Mouse (Mus musculus) T-helper 1 cell (primary cell): ENCODE measurements around the gene Rapgef4.
"Not testable (repeated sequence)": the region's sequence is repeated elsewhere in the genome, so short reads cannot be mapped to it uniquely, and the experiment has no call there.

ENCODE experiments used
- in situ Hi-C: fragments of 300-600 bp; cut with MboI, MseI; formaldehyde crosslinking; loops from one replicate; pipeline ENCODE4 v1.15.1; 2025; ENCODE audit warnings: high pct_unique_total_duplicates

Gene Rapgef4

DNA sequence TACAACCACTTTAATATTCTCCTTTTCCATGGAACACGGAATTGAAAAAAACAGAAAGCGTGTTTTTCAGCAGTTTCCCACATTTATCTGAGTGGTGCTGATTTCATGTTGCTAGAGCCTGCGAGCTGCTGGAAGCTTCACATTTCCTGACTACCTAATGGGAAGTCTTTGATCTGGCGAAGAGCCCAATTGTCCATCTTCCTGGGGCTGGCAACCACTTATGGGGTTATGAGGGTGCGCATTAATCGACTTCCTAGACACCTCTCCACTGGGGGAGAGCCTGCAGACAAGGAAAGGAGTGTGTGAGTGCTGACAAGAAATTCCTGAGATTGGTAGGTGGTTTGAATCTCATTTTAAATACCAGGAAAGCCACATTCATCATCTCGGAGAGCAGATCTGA is 135.1 kb downstream of the Rapgef4 start:
- in situ Hi-C loops, result no loop called here

- in situ Hi-C loops, result no loop called here
Observed at GRCm38 (mm10) chr2:72116698-72117097, 135.7 kb downstream of the Rapgef4 start.

- in situ Hi-C loops, result no loop called here
Observed at GRCm38 (mm10) chr2:72117138-72118011, 136.3 kb downstream of the Rapgef4 start.

DNA sequence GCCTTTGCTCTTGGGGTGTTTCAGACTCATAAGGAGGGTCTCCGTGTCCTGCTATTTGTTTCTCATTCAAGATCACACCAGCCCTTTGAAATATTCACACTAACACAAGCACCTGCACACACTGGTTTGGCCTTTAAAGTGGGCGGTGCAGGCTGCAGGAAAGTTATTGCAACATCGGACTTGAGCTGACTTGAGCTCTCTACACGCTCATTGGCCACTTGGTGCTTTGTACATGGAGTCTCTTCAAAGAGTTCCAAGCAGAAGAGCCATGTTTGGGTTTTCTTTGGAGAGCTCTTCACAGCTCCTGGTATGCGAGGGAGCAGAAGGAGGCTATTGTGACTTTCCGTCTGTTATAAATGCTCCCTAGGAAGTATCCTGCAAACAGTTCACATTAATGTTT is 139.2 kb downstream of the Rapgef4 start:
- in situ Hi-C loops, result no loop called here

- in situ Hi-C loops, result no loop called here
Observed at GRCm38 (mm10) chr2:72122410-72123223, 141.6 kb downstream of the Rapgef4 start.

GRCm38 (mm10) chr2:72123851-72124250 is 142.8 kb downstream of the Rapgef4 start:
- in situ Hi-C loops, result no loop called here

DNA sequence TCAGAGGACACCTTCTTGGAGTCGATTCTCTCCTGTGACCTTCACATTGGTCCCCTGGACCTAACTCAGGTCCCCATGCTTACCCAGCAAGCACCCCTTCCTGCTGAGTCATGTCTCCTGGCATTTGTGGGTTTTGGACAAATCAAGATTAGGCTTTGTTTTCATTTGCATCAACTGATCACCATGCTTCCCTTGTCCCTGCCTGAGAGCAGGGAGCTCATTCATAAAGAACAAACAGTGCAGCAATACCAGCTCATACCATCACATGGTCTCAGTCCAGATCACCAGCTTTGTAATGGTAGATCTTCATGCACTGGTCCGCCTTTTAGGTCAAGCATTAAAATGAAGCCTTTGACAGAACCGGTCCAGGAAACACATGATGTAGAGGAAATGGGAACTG is 144.7 kb downstream of the Rapgef4 start:
- in situ Hi-C loops, result no loop called here

DNA sequence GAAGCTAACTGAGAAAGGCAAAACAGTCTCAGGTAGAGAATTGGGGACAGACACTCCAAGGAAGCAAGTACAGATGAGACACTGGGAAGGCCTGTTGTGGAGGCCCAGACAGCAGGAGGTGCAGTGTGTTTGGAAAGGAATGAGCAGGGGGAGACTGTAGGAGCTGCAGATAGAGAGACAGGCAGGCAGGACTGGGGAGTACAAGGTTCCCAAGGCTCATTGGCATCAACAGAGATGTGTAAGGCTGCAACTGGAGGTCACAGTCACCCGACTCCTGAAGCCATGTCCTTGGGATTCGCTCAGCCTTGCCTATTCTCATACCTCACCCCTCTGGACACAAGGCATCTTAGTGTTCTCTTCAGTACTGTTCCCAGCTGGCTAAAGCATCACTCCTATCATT is 145.4 kb downstream of the Rapgef4 start:
- in situ Hi-C loops, result no loop called here

DNA sequence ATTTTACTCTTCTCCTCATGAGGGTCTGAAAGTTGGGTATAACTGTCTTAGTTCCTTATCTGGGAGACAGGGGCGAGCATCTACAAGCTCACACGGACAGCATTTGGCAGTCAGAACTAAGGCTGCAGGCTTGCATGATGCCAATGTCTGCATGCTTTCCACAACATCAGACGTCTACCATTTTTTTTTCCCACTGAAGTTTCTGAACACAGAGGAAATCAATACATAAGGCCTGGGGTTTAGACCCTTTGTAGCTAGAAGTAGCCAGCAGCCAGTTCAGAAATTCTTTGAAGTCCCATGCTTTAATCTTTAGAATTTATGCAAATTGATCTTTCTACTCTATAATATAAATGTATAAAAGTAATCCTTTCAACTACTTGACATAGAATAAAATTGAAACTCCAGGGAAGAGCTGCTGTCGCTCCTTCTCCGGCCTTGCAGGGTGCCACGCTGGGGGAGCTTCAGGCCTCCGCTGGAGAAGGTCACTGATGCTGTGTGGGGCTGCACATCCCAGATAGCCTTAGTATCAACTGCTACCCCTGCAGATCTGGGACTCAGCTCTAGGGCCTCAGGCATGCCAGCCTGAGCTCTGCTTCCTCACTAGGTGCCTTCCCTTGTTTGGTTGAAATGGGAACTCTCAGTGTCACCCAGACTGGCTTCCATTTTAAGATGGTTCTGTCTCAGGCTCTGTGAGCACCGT is 148.7 kb downstream of the Rapgef4 start:
- in situ Hi-C loops, result no loop called here

DNA sequence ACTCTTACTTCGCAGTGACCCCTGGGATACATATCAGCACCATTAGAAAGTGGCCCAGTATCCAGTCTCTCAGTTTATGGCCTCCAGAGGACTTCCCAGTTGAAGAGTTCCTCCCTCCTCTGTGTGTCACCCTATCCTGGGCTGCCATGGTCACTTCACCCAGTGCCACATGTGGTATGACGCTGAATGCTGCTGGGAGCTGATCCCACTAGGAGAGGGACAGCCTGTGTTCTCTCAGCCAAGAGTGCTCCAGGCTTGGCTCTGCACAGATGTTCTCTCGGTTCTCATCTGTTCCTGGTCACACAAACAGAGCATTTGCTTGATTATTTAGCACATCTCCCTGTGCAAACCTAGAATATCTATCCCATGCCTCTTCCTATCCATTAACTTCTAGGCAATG is 151.2 kb downstream of the Rapgef4 start:
- in situ Hi-C loops, result no loop called here

GRCm38 (mm10) chr2:72136045-72136444 is 155.0 kb downstream of the Rapgef4 start:
- in situ Hi-C loops, result no loop called here

DNA sequence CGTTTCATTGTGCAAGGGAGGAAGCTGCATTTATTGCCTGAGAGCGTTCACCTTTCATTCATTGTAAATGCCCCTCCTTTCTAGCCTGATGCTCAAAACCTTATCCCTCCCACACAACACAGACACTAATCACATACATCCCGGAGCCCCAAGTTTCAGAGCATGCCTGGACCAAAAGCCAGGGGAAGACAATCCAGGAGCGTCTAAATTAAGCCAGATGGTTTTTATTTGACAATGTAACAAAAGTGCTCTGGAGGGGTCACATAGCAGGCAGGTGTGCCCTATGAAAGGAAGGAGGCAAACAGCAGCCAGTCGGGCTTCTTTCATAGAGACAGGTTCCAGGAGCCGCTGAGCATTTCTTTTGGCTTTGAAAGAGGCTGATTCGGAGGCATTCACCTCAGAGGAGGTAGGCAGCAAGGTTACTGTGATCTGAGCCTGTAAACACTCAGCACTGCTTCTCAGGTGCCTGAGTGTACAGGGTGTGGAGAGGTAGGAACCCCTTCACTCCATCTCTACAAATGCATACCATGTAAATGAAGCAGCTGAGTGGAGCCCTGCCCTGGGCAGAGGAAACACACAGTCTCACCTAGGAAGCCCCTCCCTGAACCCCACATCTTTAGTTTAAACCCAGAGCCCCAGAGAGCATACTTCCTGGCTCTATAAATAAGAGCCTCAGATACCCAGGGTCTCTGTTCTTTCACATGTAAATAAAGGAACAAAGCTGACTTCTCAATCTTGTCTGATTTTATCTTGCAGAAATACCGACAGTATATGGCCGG is 155.6 kb downstream of the Rapgef4 start:
- in situ Hi-C loops, result no loop called here

DNA sequence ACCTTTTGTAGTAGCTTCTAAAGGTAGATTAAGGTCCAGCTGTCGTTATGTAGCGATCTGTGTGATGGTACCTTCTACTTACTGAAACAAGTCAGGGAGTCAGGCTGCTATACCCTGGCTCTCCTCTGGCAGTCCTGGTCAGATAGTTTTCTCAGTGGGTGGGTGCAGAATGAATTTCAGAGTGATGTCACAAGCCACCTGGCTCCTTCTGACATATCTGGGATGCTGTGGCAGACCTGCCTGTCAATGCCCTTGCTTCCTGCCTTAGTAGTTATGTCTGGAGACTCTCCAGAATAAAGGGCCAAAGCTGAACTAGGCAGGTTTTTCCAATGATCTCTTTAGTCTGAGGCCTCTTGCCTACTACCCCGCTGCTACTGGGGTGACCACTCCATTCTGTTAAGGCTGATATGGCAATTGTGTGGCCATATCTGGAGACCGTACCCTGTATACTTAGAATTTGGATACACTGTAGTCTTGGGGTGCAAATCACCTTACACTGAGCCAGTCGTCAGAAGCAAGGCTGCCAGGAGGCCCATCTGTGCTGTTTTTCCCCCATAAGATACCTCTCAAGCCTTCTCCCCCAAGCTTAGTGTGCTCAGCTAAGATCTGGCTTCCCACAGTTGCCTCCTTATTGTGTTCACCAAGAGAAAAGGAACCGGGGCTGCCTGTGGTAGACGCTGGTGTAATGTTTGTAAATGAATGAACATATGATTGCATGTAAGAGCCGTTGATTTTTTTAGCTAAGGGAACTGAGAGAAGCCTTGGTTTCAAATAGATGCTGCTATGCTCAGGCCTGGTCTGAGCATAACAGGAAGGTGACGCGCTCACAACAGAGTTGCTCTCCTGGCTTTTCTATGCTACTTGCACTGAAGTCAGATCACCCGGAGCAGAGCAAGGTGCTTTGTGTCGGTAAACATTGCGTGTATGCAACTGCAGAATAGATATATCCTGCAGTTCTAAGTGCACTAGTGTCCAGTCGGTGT is 159.1 kb downstream of the Rapgef4 start:
- in situ Hi-C loops, result no loop called here

DNA sequence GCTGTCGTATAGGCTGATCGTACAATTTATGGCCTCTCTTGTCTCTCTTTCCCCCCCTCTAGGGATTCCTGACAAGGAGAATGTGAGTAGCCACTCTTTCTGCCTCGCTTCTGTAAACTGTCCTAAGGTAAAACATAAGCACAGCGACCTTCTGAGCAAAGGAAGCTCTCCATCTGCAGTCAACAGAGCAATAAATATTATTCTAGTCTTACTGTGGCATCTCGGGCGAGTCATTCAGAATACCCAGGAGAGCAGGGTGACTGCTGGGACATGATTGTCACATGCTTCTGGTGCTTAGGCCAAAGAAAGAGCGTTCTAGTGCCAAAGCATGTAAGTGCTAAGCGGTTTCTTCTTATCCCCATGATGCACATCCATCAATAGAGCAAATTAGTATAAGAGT is 160.1 kb downstream of the Rapgef4 start:
- in situ Hi-C loops, result no loop called here

- in situ Hi-C loops, result not testable (repeated sequence)
Observed at GRCm38 (mm10) chr2:72141732-72142131, 160.7 kb downstream of the Rapgef4 start.

- in situ Hi-C loops, result no loop called here
Observed at GRCm38 (mm10) chr2:72143413-72143812, 162.4 kb downstream of the Rapgef4 start.

- in situ Hi-C loops, result no loop called here
Observed at GRCm38 (mm10) chr2:72144576-72145200, 163.6 kb downstream of the Rapgef4 start.

DNA sequence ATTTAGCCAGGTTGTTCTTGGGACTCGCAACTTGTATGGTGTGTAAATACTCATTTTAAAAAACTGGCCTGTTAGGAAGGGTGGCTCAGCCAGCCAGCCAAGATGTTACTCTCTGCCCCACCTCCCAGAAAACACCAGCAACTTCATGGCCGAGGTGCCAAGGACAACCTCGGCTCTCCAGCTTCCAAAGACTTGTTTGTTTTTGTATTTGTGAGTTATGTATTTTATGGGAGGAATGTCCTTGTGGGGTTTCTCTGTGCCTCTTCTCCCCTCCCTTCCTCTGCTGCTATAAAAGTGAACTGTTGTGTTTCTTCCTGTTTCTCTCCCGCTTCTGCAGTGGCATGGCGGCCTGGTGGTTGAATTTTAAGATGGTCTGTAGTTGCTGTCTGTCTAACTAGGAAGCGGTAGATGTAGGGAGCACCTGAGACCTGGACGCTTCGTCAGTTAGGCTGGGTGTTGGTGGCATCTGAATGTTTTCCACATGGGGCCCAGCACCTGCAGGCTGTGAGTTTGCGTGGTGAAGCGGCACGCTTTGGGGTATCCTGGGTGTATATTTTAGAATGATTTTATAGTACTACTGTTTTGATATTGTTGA is 164.3 kb downstream of the Rapgef4 start:
- in situ Hi-C loops, result no loop called here

DNA sequence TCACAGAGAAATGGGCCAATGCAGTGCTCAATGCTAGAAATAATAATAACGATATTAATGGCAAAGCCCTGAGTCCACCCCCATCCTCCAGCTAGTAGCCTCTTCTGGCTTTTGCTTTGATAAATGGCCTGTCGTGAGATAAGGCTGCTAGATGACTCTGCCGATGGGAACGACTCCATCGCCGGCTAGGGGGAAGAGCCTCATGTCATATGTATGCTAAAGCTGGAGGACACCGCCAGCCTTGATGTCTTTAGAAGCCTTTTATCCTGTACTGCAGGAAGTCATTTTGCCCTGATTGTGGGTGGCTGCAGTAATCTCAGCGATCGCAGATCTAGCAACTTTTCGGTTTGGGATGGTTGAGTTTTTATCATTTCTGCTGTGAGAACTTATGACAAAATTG is 165.0 kb downstream of the Rapgef4 start:
- in situ Hi-C loops, result no loop called here
